Mouse (Mus musculus): ENCODE measurements around the gene Dbndd2. TPM values are rescaled to one million over a fixed set of nuclear protein-coding genes. Genes with fewer than 3 reads are reported as not detected.

Dbndd2 gene
- polyA plus RNA-seq (2015; fragmentation: Nextera tagmentation; extraction: Ambion mirVana), result 4.7 and 14.8 TPM in 2 replicates

- H3K4me3 ChIP-seq (replicated peaks), result peak within 1 kb of the TSS; percentile 90
- peaks cover 15% of the 10 kb centered on the region for H3K4me1 ChIP-seq (replicated peaks)
- H3K4me2 ChIP-seq (replicated peaks), result peak within 1 kb of the TSS; percentile 100
- no peaks in the 10 kb centered on the region for H3K36me3 ChIP-seq
- 1% methylated on average over 26 of the region's 26 CpGs for WGBS
- H3K27ac ChIP-seq, result peak within 1 kb of the TSS; percentile 36; the same call in 1 of the 2 replicates
- peak; percentile 70 for ATAC-seq
- peaks cover 5% of the 10 kb centered on the region for H3K27me3 ChIP-seq (replicated peaks)
- H3K9ac ChIP-seq, result peak within 1 kb of the TSS; percentile 72
- H3K9me3 ChIP-seq, result no peaks in the 10 kb centered on the region
Observed at GRCm38 (mm10) chr2:164485681-164486257, at the start of gene Dbndd2. Gene Dbndd2 (plus strand): TSS chr2:164486106.

DNA sequence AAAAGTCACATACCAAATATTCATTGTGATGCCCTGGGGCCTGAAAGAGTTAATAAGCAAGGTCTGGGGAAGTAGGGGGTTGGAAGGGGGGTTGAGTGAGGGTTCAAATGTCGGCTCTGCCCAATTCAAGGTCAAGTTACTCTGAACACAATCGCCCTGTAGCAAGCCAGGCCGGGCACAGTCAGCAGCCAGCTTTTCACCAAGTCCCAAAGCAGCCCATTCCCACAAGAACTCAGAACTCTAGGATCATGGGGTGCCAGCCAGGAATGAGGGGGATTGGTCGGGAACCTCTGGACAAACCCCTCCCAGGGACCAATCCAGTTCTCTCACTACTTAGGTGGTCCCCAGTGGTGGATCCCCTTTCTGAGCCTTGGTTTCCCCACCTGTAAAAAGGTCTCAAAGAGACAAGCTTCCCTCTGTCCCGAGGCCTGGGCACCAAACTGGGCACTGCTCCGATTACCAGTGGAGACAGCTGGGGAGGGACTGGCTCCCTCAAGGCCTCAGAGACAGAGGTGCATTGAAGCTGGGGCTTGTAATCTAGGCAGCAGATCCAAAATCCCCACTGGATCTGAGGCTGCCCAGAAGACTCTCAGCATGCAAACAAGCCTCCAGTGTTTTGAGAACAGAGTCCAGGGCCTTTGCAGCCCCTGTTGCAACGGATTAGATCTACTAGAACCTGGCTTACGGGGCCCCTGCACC lies 49.5 kb upstream of the Dbndd2 start:
- Histone ChIP-seq H3K27me3 (replicated peaks) (no peaks in the 10 kb centered on the region), H3K4me1 (replicated peaks) (peaks cover 72% of the 10 kb centered on the region), H3K27ac (peak overlapping the region; percentile 93), H3K36me3 (no peaks in the 10 kb centered on the region), H3K4me2 (replicated peaks) (peak overlapping the region; percentile 83), H3K9ac (peak overlapping the region; percentile 35), H3K9me3 (no peaks in the 10 kb centered on the region), H3K4me3 (replicated peaks) (peak overlapping the region; percentile 15)
- WGBS, result 19% methylated on average over 8 of the region's 8 CpGs
- ATAC-seq, result no peak

DNA sequence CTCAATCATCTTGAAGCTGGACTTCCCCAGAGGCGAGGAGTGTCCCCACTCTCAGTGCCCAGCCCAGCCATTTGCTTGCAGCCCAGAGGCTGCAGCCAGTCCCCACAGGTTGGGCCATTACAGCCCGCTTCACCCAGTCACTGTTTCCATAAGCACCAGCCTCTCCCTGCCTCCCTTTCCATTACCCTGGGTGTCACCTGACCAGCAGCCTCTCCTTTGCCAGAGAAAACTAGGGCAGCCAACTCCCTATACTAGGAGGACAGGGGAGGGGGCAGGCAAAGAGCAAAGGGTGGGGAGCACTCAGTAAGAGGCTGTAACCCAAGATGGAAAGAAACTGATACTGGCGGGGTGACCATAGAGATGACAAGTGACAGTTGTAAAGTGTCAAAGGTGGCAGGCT lies 48.9 kb upstream of the Dbndd2 start:
- peak overlapping the region; percentile 15 for H3K4me3 ChIP-seq (replicated peaks)
- peak; percentile 61 for ATAC-seq
- H3K9ac ChIP-seq, result peak overlapping the region; percentile 35
- peaks cover 70% of the 10 kb centered on the region for H3K4me1 ChIP-seq (replicated peaks)
- H3K27ac ChIP-seq, result peak overlapping the region; percentile 93
- H3K27me3 ChIP-seq (replicated peaks), result no peaks in the 10 kb centered on the region
- peak overlapping the region; percentile 83 for H3K4me2 ChIP-seq (replicated peaks)
- 50% methylated on average over 3 of the region's 3 CpGs for WGBS
- H3K36me3 ChIP-seq, result no peaks in the 10 kb centered on the region
- H3K9me3 ChIP-seq, result no peaks in the 10 kb centered on the region

DNA sequence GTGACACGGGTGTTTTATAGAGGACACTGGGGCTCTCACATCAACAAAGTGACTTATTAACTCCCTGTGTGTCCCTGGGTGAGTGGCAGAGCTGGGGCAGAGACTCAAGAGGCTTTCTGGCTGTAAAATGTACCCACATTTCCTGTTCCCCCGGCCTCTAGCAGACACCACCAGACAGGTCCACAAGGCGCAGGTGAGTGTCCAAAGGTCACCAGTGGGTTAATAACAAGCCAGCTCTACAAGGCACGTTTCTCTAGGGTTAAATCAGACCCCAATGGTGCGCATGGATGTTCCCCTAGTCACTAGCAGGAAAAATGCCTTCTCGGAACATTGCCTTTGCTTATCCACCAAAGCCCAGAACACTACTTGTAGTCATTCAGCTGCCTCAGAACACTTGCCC lies 48.2 kb upstream of the Dbndd2 start:
- peak; percentile 70 for ATAC-seq
- 41% methylated on average over 6 of the region's 6 CpGs for WGBS

GRCm38 (mm10) chr2:164438257-164438656 lies 47.6 kb upstream of the Dbndd2 start:
- Histone ChIP-seq H3K4me3 (replicated peaks) (peak overlapping the region; percentile 10; the same call in 1 of the 2 replicates), H3K4me2 (replicated peaks) (peak overlapping the region; percentile 83), H3K27ac (peak overlapping the region; percentile 93; the same call in 1 of the 2 replicates), H3K9ac (no peak overlapping the region), H3K9me3 (no peaks in the 10 kb centered on the region), H3K27me3 (replicated peaks) (no peaks in the 10 kb centered on the region), H3K36me3 (no peaks in the 10 kb centered on the region), H3K4me1 (replicated peaks) (peaks cover 62% of the 10 kb centered on the region)
- peak; percentile 39 for ATAC-seq
- WGBS, result 43% methylated on average over 8 of the region's 8 CpGs

More for the DNA sequence above, 48.2 kb upstream of the Dbndd2 start:
- peak overlapping the region; percentile 93 for H3K27ac ChIP-seq
- no peak overlapping the region for H3K9ac ChIP-seq
- H3K4me2 ChIP-seq (replicated peaks), result peak overlapping the region; percentile 83
- no peaks in the 10 kb centered on the region for H3K36me3 ChIP-seq
- H3K9me3 ChIP-seq, result no peaks in the 10 kb centered on the region
- H3K4me3 ChIP-seq (replicated peaks), result peak overlapping the region; percentile 10; the same call in 1 of the 2 replicates
- no peaks in the 10 kb centered on the region for H3K27me3 ChIP-seq (replicated peaks)
- peaks cover 65% of the 10 kb centered on the region for H3K4me1 ChIP-seq (replicated peaks)

GRCm38 (mm10) chr2:164439001-164439421 lies 46.9 kb upstream of the Dbndd2 start:
- H3K4me3 ChIP-seq (replicated peaks), result peak overlapping the region; percentile 3; the same call in 1 of the 2 replicates
- H3K36me3 ChIP-seq, result no peaks in the 10 kb centered on the region
- peak overlapping the region; percentile 93 for H3K27ac ChIP-seq
- H3K9ac ChIP-seq, result no peak overlapping the region
- no peak for ATAC-seq
- H3K27me3 ChIP-seq (replicated peaks), result no peaks in the 10 kb centered on the region
- 46% methylated on average over 3 of the region's 3 CpGs for WGBS
- H3K4me1 ChIP-seq (replicated peaks), result peaks cover 56% of the 10 kb centered on the region
- H3K9me3 ChIP-seq, result no peaks in the 10 kb centered on the region
- peak overlapping the region; percentile 83 for H3K4me2 ChIP-seq (replicated peaks)

GRCm38 (mm10) chr2:164440314-164440713 lies 45.6 kb upstream of the Dbndd2 start:
- no peak for ATAC-seq
- peak overlapping the region; percentile 59 for H3K27ac ChIP-seq
- WGBS, result 54% methylated on average over 5 of the region's 5 CpGs
- H3K4me2 ChIP-seq (replicated peaks), result peak overlapping the region; percentile 83
- H3K4me3 ChIP-seq (replicated peaks), result peak overlapping the region; percentile 73
- H3K9me3 ChIP-seq, result no peaks in the 10 kb centered on the region
- no peak overlapping the region for H3K9ac ChIP-seq
- no peaks in the 10 kb centered on the region for H3K27me3 ChIP-seq (replicated peaks)
- peaks cover 44% of the 10 kb centered on the region for H3K4me1 ChIP-seq (replicated peaks)
- no peaks in the 10 kb centered on the region for H3K36me3 ChIP-seq

DNA sequence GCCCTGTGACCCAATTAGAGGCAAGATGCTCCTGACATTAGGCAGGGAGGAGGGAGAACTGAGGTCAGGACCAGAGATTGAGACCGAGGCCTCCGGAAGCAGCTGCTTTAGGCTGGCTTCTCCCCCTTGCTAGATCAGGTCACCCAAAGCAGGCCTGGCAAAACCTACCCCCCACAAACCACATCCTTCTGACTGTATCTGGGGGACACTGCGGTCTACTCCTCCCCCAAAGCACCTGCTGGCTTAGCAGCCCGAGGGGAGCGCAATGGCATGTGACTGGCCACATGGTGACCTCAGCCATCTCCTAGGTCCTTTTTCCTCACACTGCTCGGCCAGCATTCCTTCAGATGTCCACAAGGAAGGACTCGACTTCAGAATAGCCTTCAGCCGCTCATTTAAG lies 44.8 kb upstream of the Dbndd2 start:
- Histone ChIP-seq H3K36me3 (no peaks in the 10 kb centered on the region), H3K27ac (peak overlapping the region; percentile 59), H3K27me3 (replicated peaks) (no peaks in the 10 kb centered on the region), H3K4me2 (replicated peaks) (peak overlapping the region; percentile 83), H3K4me3 (replicated peaks) (peak overlapping the region; percentile 73), H3K9ac (peak overlapping the region; percentile 79), H3K4me1 (replicated peaks) (peaks cover 37% of the 10 kb centered on the region), H3K9me3 (no peaks in the 10 kb centered on the region)
- WGBS, result 30% methylated on average over 8 of the region's 8 CpGs
- ATAC-seq, result no peak

DNA sequence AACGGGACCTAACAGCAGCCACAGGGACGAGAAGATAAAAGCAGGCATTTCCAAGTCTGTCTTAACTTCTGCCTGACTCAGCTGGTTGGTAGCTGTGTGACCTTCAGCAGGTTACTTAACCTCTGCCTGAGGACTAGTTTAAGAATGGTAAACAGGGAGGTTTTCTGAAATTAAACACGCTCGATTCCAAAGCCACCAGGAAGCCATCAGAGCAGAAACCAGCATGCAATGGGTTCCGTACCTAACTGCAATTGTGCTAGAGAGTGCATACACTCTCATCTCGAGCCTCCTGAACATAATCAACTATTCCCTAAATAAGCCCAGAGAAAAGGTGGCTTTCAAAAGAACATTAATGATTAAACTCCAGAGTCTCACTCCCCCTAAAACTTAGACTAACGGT lies 44.2 kb upstream of the Dbndd2 start:
- ATAC-seq, result no peak
- no peaks in the 10 kb centered on the region for H3K9me3 ChIP-seq
- H3K36me3 ChIP-seq, result no peaks in the 10 kb centered on the region
- peak overlapping the region; percentile 83 for H3K4me2 ChIP-seq (replicated peaks)
- H3K9ac ChIP-seq, result peak overlapping the region; percentile 79
- peak overlapping the region; percentile 73 for H3K4me3 ChIP-seq (replicated peaks)
- H3K27ac ChIP-seq, result peak overlapping the region; percentile 59; the same call in 1 of the 2 replicates
- no peaks in the 10 kb centered on the region for H3K27me3 ChIP-seq (replicated peaks)
- WGBS, result 21% methylated on average over 7 of the region's 7 CpGs
- peaks cover 31% of the 10 kb centered on the region for H3K4me1 ChIP-seq (replicated peaks)

DNA sequence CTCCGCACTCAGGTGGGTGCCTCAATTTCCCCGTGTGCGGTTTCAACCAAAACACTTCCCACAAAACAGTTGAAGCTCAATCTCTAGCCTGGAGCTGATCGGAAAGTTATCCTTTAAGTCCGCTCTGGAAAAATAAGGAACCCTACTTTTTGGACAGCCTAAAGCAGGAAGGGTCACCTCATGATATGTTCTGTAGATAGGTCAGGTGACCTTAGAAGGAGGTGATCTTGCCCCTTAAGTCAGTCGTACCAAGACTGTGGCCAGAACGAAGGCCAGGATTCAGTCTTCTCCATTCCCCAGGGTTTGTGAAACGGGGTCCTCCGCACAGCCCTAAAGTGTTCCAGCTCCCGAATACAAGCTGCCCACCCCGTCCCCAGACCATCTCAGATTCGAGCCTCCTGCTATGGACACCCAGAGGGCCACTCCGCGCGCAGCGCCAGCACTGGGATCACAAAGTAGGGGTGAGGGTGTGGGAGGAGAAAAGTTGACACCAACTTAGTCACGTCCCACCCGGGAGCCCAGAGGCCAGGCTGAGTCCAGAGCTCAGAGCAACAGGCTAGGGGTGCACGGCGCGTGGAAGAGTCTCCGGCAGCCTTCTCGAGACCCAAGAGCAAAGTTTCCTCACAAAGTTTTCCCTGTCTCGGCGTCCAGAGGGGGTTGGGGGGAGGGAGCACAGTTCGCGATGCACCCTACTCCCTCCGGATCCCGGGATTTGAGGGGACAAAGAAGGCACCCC lies 43.4 kb upstream of the Dbndd2 start:
- no peaks in the 10 kb centered on the region for H3K27me3 ChIP-seq (replicated peaks)
- 3% methylated on average over 29 of the region's 29 CpGs for WGBS
- ATAC-seq, result peak; percentile 64

GRCm38 (mm10) chr2:164443051-164443437 lies 42.9 kb upstream of the Dbndd2 start:
- peak overlapping the region; percentile 88 for H3K27ac ChIP-seq
- under 1% methylated on average over 26 of the region's 26 CpGs for WGBS
- ATAC-seq, result peak; percentile 94
- H3K4me1 ChIP-seq (replicated peaks), result peaks cover 27% of the 10 kb centered on the region
- peak overlapping the region; percentile 73 for H3K4me3 ChIP-seq (replicated peaks)
- H3K36me3 ChIP-seq, result no peaks in the 10 kb centered on the region
- H3K9ac ChIP-seq, result peak overlapping the region; percentile 79
- peak overlapping the region; percentile 83 for H3K4me2 ChIP-seq (replicated peaks)
- no peaks in the 10 kb centered on the region for H3K9me3 ChIP-seq
- no peaks in the 10 kb centered on the region for H3K27me3 ChIP-seq (replicated peaks)

More for the DNA sequence above, 43.4 kb upstream of the Dbndd2 start:
- Histone ChIP-seq H3K9ac (peak overlapping the region; percentile 79), H3K27ac (peak overlapping the region; percentile 88), H3K36me3 (no peaks in the 10 kb centered on the region), H3K4me2 (replicated peaks) (peak overlapping the region; percentile 83), H3K4me3 (replicated peaks) (peak overlapping the region; percentile 73), H3K4me1 (replicated peaks) (peaks cover 27% of the 10 kb centered on the region), H3K9me3 (no peaks in the 10 kb centered on the region)

DNA sequence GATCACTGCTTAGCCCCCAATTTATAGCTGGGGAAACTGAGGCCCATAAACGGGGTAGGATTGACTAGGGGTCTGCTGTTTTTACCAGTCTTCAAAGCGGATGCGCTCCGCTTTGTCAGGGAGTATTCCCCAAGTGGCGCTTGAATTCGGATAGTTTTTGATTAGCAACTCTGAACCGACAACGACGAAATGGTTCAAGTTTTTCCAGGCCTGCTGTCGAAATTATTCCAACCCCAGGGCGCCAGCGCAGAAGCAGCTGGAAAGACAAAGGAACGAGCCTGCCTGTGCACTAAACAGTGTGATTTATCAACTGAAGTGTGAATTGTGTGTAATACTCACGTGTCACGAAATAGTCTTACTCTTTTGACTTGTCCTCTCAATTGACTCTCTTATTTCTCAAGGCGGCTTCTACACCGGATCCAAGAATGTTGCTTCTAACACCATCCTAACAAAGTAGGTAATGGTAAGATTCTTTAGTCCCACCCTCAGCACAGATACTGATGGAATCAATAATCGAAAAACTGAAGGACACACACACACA lies 42.4 kb upstream of the Dbndd2 start, which contains the start of gene Sdc4:
TSS of gene Sdc4 (minus strand) at position 428 of the 541 bp plus-strand sequence.
- H3K36me3 ChIP-seq, result no peaks in the 10 kb centered on the region
- no peak for ATAC-seq
- H3K4me2 ChIP-seq (replicated peaks), result peak within 1 kb of the TSS; percentile 83
- no peaks in the 10 kb centered on the region for H3K27me3 ChIP-seq (replicated peaks)
- peak within 1 kb of the TSS; percentile 73 for H3K4me3 ChIP-seq (replicated peaks)
- no peaks in the 10 kb centered on the region for H3K9me3 ChIP-seq
- WGBS, result 14% methylated on average over 18 of the region's 18 CpGs
- H3K27ac ChIP-seq, result peak within 1 kb of the TSS; percentile 88
- H3K9ac ChIP-seq, result peak within 1 kb of the TSS; percentile 79
- peaks cover 27% of the 10 kb centered on the region for H3K4me1 ChIP-seq (replicated peaks)
